ENCODE assay signal across 11 mouse cellular contexts in genomic region chr11:117940881-117941280, GRCm38 (mm10). TPM values are rescaled to one million over a fixed set of nuclear protein-coding genes. Genes with fewer than 3 reads are reported as not detected.
DNase-seq lines count a peak whose midpoint lies in the region; ATAC-seq lines count a peak whose summit lies in the region.
"Had no signal": no experiment of that assay in that cellular context is flagged by ENCODE, and none has a peak within 500 bp of the region (broad histone marks: within the 10 kb centered on the region; RNA-seq: fewer than 3 reads in every experiment).

No protein-coding gene starts in this region.

- no peak overlapping the region for H3K4me2 ChIP-seq in neural tube, embryonic 11.5 days (ENCODE audit: low read depth)
- H3K4me2 ChIP-seq in midbrain, embryonic 15.5 days: no peak overlapping the region

- H3K36me3 ChIP-seq in heart, embryonic 10.5 days: no peaks in the 10 kb centered on the region
- H3K36me3 ChIP-seq in neural tube, embryonic 11.5 days (ENCODE audit: control insufficient read depth, insufficient read depth, low read length): no peaks in the 10 kb centered on the region
- no peaks in the 10 kb centered on the region for H3K36me3 ChIP-seq in midbrain, embryonic 15.5 days (replicated peaks)

- H3K4me3 ChIP-seq in heart, embryonic 10.5 days: no peak overlapping the region
- no peak overlapping the region for H3K4me3 ChIP-seq in neural tube, embryonic 11.5 days (ENCODE audit: low read depth, low read length)
- no peak overlapping the region for H3K4me3 ChIP-seq in midbrain, embryonic 15.5 days

- H3K9me3 ChIP-seq in heart, embryonic 10.5 days: no peaks in the 10 kb centered on the region
- H3K9me3 ChIP-seq in neural tube, embryonic 11.5 days (ENCODE audit: control insufficient read depth, low read length): no peaks in the 10 kb centered on the region
- H3K9me3 ChIP-seq in midbrain, embryonic 15.5 days: no peaks in the 10 kb centered on the region

- peak overlapping the region; percentile 82 for H3K27ac ChIP-seq in heart, embryonic 10.5 days
- peak overlapping the region; percentile 63; the same call in 1 of the 2 replicates for H3K27ac ChIP-seq in neural tube, embryonic 11.5 days (ENCODE audit: low read depth, low read length)
- peak overlapping the region; percentile 67; the same call in 1 of the 2 replicates for H3K27ac ChIP-seq in midbrain, embryonic 15.5 days

- DNase-seq in heart, embryonic 10.5 days (ENCODE audit: low spot score): no peak
- DNase-seq in heart, postnatal 4 days: no peak
- DNase-seq in neural tube, embryonic 11.5 days (ENCODE audit: low spot score): no peak
- no peak for DNase-seq in neural tube, embryonic 10.5 days (ENCODE audit: extremely low spot score, low spot score)
- DNase-seq in ovary, postnatal 10 days (ENCODE audit: low spot score): no peak
- no peak for DNase-seq in B cell, adult 2 months
- no peak for DNase-seq in adrenal gland, adult 8-10 months
- DNase-seq: adrenal gland, postnatal 14 days; kidney, adult 2 months; lung, postnatal 14 days had no signal

- H3K9ac ChIP-seq in neural tube, embryonic 11.5 days (ENCODE audit: low read length): no peak overlapping the region
- H3K9ac ChIP-seq in midbrain, embryonic 15.5 days: no peak overlapping the region

- peaks cover 46% of the 10 kb centered on the region for H3K27me3 ChIP-seq in heart, embryonic 10.5 days (ENCODE audit: insufficient read depth, poor library complexity, severe bottlenecking)
- H3K27me3 ChIP-seq in neural tube, embryonic 11.5 days (ENCODE audit: control insufficient read depth, insufficient read depth, low read length): no peaks in the 10 kb centered on the region
- 0 out of 2 replicates have a peak, but pooled peaks cover 2% of the 10 kb centered on the region for H3K27me3 ChIP-seq in midbrain, embryonic 15.5 days (replicated peaks)

- H3K4me1 ChIP-seq in heart, embryonic 10.5 days: peaks cover 61% of the 10 kb centered on the region
- peaks cover 22% of the 10 kb centered on the region for H3K4me1 ChIP-seq in neural tube, embryonic 11.5 days (ENCODE audit: control insufficient read depth, insufficient read depth, low read length)
- H3K4me1 ChIP-seq in midbrain, embryonic 15.5 days: peaks cover 34% of the 10 kb centered on the region

- WGBS in heart, embryonic 10.5 days: 89% methylated on average over 6 of the region's 6 CpGs
- WGBS in neural tube, embryonic 11.5 days: 94% methylated on average over 6 of the region's 6 CpGs
- WGBS in midbrain, embryonic 15.5 days: 91% methylated on average over 6 of the region's 6 CpGs

- no peak for ATAC-seq in neural tube, embryonic 11.5 days (ENCODE audit: insufficient read depth, low FRiP score, low TSS enrichment)
- ATAC-seq in midbrain, embryonic 15.5 days (replicated peaks): no peak

RNA-seq across cellular contexts. Expression of gene Socs3, which starts 29.0 kb away (rescaled TPM):
- polyA plus RNA-seq in heart, embryonic 10.5 days (2016; fragmentation: Nextera tagmentation; extraction: Ambion mirVana): 6.9 and 10.6 TPM in 2 replicates
- total RNA-seq in heart, postnatal 4 days (2021): 1 to 10 TPM; 5.5 TPM
- 3.7 and 5.1 TPM in 2 replicates for polyA plus RNA-seq in neural tube, embryonic 11.5 days (2014; fragmentation: Nextera tagmentation; extraction: Ambion mirVana)
- polyA plus RNA-seq in midbrain, embryonic 15.5 days (2015; fragmentation: Nextera tagmentation; extraction: Ambion mirVana): 8.7 and 8.9 TPM in 2 replicates
- 10 to 100 TPM in 1 of 4 experiments, 1 to 10 TPM in 3; 4.4 to 14.6 (median 5.4) TPM for total RNA-seq in adrenal gland, adult 8-10 months (2022)

RNA-seq across cellular contexts. Expression of gene Pgs1, which starts 45.2 kb away (rescaled TPM):
- polyA plus RNA-seq in heart, embryonic 10.5 days (2016; fragmentation: Nextera tagmentation; extraction: Ambion mirVana): 34.0 and 38.5 TPM in 2 replicates
- 10 to 100 TPM; 25.0 to 26.2 TPM for total RNA-seq in heart, postnatal 4 days (2021)
- polyA plus RNA-seq in neural tube, embryonic 11.5 days (2014; fragmentation: Nextera tagmentation; extraction: Ambion mirVana): 40.9 and 45.9 TPM in 2 replicates
- 62.5 and 63.5 TPM in 2 replicates for polyA plus RNA-seq in midbrain, embryonic 15.5 days (2015; fragmentation: Nextera tagmentation; extraction: Ambion mirVana)
- total RNA-seq in adrenal gland, adult 8-10 months (2022): 10 to 100 TPM; 52.7 to 76.9 (median 68.2) TPM
